Mouse (Mus musculus): ENCODE data around the gene Pan2. TPM values are rescaled to one million over a fixed set of nuclear protein-coding genes. Genes with fewer than 3 reads are reported as not detected.
"Not testable (repeated sequence)": the region's sequence is repeated elsewhere in the genome, so short reads cannot be mapped to it uniquely, and the experiment has no call there.

Gene Pan2
- total and polyA plus RNA-seq, 2 experiments from 2014 or later: 13.4 to 19.0 TPM

DNA sequence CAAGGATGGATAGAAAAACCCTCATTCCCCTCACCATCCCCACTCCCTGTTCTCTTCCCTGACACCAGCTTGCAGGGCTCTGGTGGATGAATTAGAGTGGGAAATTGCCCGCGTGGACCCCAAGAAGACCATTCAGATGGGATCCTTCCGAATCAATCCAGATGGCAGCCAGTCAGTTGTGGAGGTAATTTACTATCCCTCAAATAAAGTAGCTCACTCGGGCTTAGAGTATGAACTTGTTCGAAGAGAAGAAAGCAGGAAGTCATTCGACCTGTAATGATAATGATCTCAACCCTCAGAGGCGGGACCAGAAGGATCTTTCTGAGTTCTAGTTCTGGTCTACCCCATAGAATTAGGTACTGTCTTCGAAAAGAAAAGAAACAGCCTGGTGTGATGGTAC, 20.4 kb downstream of the Pan2 start:
- peaks cover 28% of the 10 kb centered on the region for H3K36me3 ChIP-seq (ENCODE audit: insufficient read depth, low read length)
- 90% methylated on average over 8 of the region's 8 CpGs for WGBS
- H3K4me3 ChIP-seq (ENCODE audit: low read depth, low read length): peak overlapping the region; percentile 80
- peak overlapping the region; percentile 88 for H3K4me2 ChIP-seq (ENCODE audit: low read depth, low read length, poor library complexity, severe bottlenecking)
- H3K27ac ChIP-seq (ENCODE audit: low read depth, low read length): peak overlapping the region; percentile 98
- TF ChIP-seq CTCF (IDR thresholded peaks at IDR 0.05): no peak
- peaks cover 9% of the 10 kb centered on the region; the same call in 1 of the 2 replicates for H3K4me1 ChIP-seq (ENCODE audit: insufficient read depth, low read length)
- H3K9ac ChIP-seq (replicated peaks; ENCODE audit: low read length, poor library complexity, severe bottlenecking): peak overlapping the region; percentile 98
- DNase-seq (ENCODE audit: low spot score) (no peak), ATAC-seq (ENCODE audit: low FRiP score) (no peak)
- no peaks in the 10 kb centered on the region for H3K9me3 ChIP-seq (ENCODE audit: low read length)
- no peaks in the 10 kb centered on the region for H3K27me3 ChIP-seq (ENCODE audit: insufficient read depth, low read length)

DNA sequence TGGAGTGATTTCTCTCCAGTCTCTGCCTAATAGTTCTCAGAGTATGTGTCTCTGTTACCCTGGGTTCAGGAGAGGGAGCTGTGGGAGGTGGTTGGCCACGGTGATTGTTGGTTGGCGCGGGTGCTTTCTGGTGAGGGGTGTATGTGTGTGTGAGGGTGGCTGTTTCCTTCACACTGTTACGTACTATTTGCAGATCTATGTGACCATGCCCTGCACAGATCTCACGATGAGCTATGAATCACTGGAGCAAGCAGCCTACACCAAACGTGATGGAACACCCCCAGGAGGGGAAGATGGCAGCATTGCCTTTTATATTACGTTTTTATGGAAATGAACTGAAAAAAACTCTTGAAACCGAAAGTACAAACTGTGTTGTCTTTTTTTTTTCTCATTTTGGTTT, 23.7 kb downstream of the Pan2 start:
- no peak for TF ChIP-seq CTCF (IDR thresholded peaks at IDR 0.05)

GRCm38 (mm10) chr10:128327610-128328009, 24.5 kb downstream of the Pan2 start:
- no peak for DNase-seq (ENCODE audit: low spot score)
- peak; percentile 36; the same call in 1 of the 2 replicates for TF ChIP-seq CTCF (IDR thresholded peaks at IDR 0.05)
- no peak overlapping the region for H3K4me2 ChIP-seq (ENCODE audit: low read depth, low read length, poor library complexity, severe bottlenecking)
- no peak overlapping the region for H3K9ac ChIP-seq (replicated peaks; ENCODE audit: low read length, poor library complexity, severe bottlenecking)
- H3K4me3 ChIP-seq (ENCODE audit: low read depth, low read length): no peak overlapping the region
- ATAC-seq (ENCODE audit: low FRiP score): no peak
- no peaks in the 10 kb centered on the region for H3K27me3 ChIP-seq (ENCODE audit: insufficient read depth, low read length)
- no peak overlapping the region for H3K27ac ChIP-seq (ENCODE audit: low read depth, low read length)
- no peaks in the 10 kb centered on the region for H3K9me3 ChIP-seq (ENCODE audit: low read length)
- peaks cover 9% of the 10 kb centered on the region; the same call in 1 of the 2 replicates for H3K4me1 ChIP-seq (ENCODE audit: insufficient read depth, low read length)
- WGBS: 88% methylated on average over 10 of the region's 10 CpGs
- H3K36me3 ChIP-seq (ENCODE audit: insufficient read depth, low read length): peaks cover 14% of the 10 kb centered on the region; the same call in 1 of the 2 replicates

More for the DNA sequence above, 23.7 kb downstream of the Pan2 start:
- DNase-seq (ENCODE audit: low spot score) (no peak), ATAC-seq (ENCODE audit: low FRiP score) (no peak)
- Histone ChIP-seq H3K4me1 (ENCODE audit: insufficient read depth, low read length) (peaks cover 9% of the 10 kb centered on the region; the same call in 1 of the 2 replicates), H3K27me3 (ENCODE audit: insufficient read depth, low read length) (no peaks in the 10 kb centered on the region), H3K9me3 (ENCODE audit: low read length) (no peaks in the 10 kb centered on the region), H3K36me3 (ENCODE audit: insufficient read depth, low read length) (peaks cover 14% of the 10 kb centered on the region; the same call in 1 of the 2 replicates), H3K4me2 (ENCODE audit: low read depth, low read length, poor library complexity, severe bottlenecking) (no peak overlapping the region), H3K27ac (ENCODE audit: low read depth, low read length) (no peak overlapping the region), H3K4me3 (ENCODE audit: low read depth, low read length) (no peak overlapping the region), H3K9ac (replicated peaks; ENCODE audit: low read length, poor library complexity, severe bottlenecking) (no peak overlapping the region)
- WGBS: 94% methylated on average over 8 of the region's 8 CpGs

- not testable (repeated sequence) for DNase-seq (ENCODE audit: low spot score); H3K27ac ChIP-seq (ENCODE audit: low read depth, low read length); H3K4me3 ChIP-seq (ENCODE audit: low read depth, low read length); H3K36me3 ChIP-seq (ENCODE audit: insufficient read depth, low read length); ATAC-seq (ENCODE audit: low FRiP score); H3K9ac ChIP-seq (replicated peaks; ENCODE audit: low read length, poor library complexity, severe bottlenecking); H3K4me2 ChIP-seq (ENCODE audit: low read depth, low read length, poor library complexity, severe bottlenecking); H3K9me3 ChIP-seq (ENCODE audit: low read length); H3K4me1 ChIP-seq (ENCODE audit: insufficient read depth, low read length); H3K27me3 ChIP-seq (ENCODE audit: insufficient read depth, low read length)
- 75% methylated on average over 5 of the region's 6 CpGs for WGBS
These were observed 29.5 kb downstream of the Pan2 start for GRCm38 (mm10) chr10:128332358-128333249.

- DNase-seq (ENCODE audit: low spot score): peak; percentile 55
- no peak for ATAC-seq (ENCODE audit: low FRiP score)
- Histone ChIP-seq H3K4me2 (ENCODE audit: low read depth, low read length, poor library complexity, severe bottlenecking) (no peak overlapping the region), H3K36me3 (ENCODE audit: insufficient read depth, low read length) (no peaks in the 10 kb centered on the region), H3K27ac (ENCODE audit: low read depth, low read length) (no peak overlapping the region), H3K4me1 (ENCODE audit: insufficient read depth, low read length) (peaks cover 8% of the 10 kb centered on the region; the same call in 1 of the 2 replicates), H3K27me3 (ENCODE audit: insufficient read depth, low read length) (no peaks in the 10 kb centered on the region), H3K4me3 (ENCODE audit: low read depth, low read length) (no peak overlapping the region), H3K9ac (replicated peaks; ENCODE audit: low read length, poor library complexity, severe bottlenecking) (no peak overlapping the region), H3K9me3 (ENCODE audit: low read length) (no peaks in the 10 kb centered on the region)
- 4% methylated on average over 4 of the region's 4 CpGs for WGBS
- TF ChIP-seq CTCF (IDR thresholded peaks at IDR 0.05): peak; percentile 80
These were observed 32.4 kb downstream of the Pan2 start for GRCm38 (mm10) chr10:128335582-128335981.

DNA sequence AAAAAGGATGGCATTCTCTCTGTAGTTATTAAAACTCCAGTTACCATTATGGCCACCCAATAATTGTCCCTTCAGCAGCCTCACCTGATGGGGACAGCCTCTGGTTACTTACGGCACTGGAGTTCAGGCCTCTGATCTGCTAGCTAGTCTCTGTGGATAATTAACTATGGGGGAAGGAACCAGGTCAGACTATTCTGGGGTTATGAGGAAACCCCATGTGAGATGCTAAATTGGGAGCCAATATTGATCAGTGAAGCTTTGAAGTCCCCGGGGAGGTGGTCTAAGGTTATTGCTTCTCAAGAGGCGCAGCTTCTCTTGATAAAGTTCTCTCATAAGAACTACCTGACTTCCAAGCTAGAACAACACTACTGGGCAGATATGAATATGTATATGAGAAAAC, 33.1 kb downstream of the Pan2 start:
- no peak overlapping the region for H3K27ac ChIP-seq (ENCODE audit: low read depth, low read length)
- no peak overlapping the region for H3K4me2 ChIP-seq (ENCODE audit: low read depth, low read length, poor library complexity, severe bottlenecking)
- no peaks in the 10 kb centered on the region for H3K36me3 ChIP-seq (ENCODE audit: insufficient read depth, low read length)
- H3K27me3 ChIP-seq (ENCODE audit: insufficient read depth, low read length): no peaks in the 10 kb centered on the region
- DNase-seq (ENCODE audit: low spot score) (no peak), ATAC-seq (ENCODE audit: low FRiP score) (no peak)
- no peaks in the 10 kb centered on the region for H3K9me3 ChIP-seq (ENCODE audit: low read length)
- H3K9ac ChIP-seq (replicated peaks; ENCODE audit: low read length, poor library complexity, severe bottlenecking): no peak overlapping the region
- TF ChIP-seq CTCF (IDR thresholded peaks at IDR 0.05): no peak
- H3K4me1 ChIP-seq (ENCODE audit: insufficient read depth, low read length): peaks cover 8% of the 10 kb centered on the region; the same call in 1 of the 2 replicates
- no peak overlapping the region for H3K4me3 ChIP-seq (ENCODE audit: low read depth, low read length)
- WGBS: 97% methylated on average over 3 of the region's 3 CpGs

All from midbrain, postnatal 0 days (tissue).